Mouse (Mus musculus) lung, embryonic 16.5 days (tissue): ENCODE data around the gene Ucp3. TPM values are rescaled to one million over a fixed set of nuclear protein-coding genes. Genes with fewer than 3 reads are reported as not detected.

Experiments
- ATAC-seq: fragments of 200-750 bp; cut with Nextera tagmentation; 2 replicates; pipeline ENCODE4 v1.8.0; 2017; ENCODE audit warnings: low read depth, mild to moderate bottlenecking, moderate library complexity
- H3K27ac ChIP-seq: fragments of 300-500 bp; sonication (generic); 2 replicates; pipeline ENCODE4 v1.5.1; 2014; ENCODE audit warnings: mild to moderate bottlenecking, control low read depth, low read length
- H3K27me3 ChIP-seq: fragments of 300-500 bp; sonication (generic); 2 replicates; pipeline ENCODE4 v1.6.1; 2014; ENCODE audit warnings: low read depth, low read length, mixed read lengths; ENCODE audit not compliant: control insufficient read depth, insufficient read depth
- H3K36me3 ChIP-seq: fragments of 300-500 bp; sonication (generic); 2 replicates; pipeline ENCODE4 v1.6.1; 2014; ENCODE audit warnings: low read length; ENCODE audit not compliant: control insufficient read depth, insufficient read depth
- H3K4me1 ChIP-seq: fragments of 300-500 bp; sonication (generic); replicated peaks from 2 replicates; pipeline ENCODE4 v1.6.1; 2014; ENCODE audit warnings: low read length, mixed read lengths; ENCODE audit not compliant: control insufficient read depth, insufficient read depth
- H3K4me2 ChIP-seq: fragments of 300-500 bp; sonication (generic); 2 replicates; pipeline ENCODE4 v1.6.1; 2014; ENCODE audit warnings: low read depth, low read length, control low read depth
- H3K4me3 ChIP-seq: fragments of 300-500 bp; sonication (generic); 2 replicates; pipeline ENCODE4 v1.5.1; 2014; ENCODE audit warnings: mild to moderate bottlenecking, low read length, control low read depth
- H3K9ac ChIP-seq: fragments of 300-500 bp; sonication (generic); 2 replicates; pipeline ENCODE4 v1.6.1; 2014; ENCODE audit warnings: low read length, control low read depth
- H3K9me3 ChIP-seq: fragments of 300-500 bp; sonication (generic); 2 replicates; pipeline ENCODE4 v1.6.1; 2016; ENCODE audit warnings: low read length; ENCODE audit not compliant: control insufficient read depth
- WGBS: fragments of 180-500 bp; shearing (Covaris S2); extraction: QIAGEN DNeasy Blood & Tissue Kit; methylation state at CpG from one replicate; pipeline ENCODE4 v1.1.7; 2014; 5-methylcytosine and 5-hydroxymethylcytosine counted together
- polyA plus RNA-seq: library from polyadenylated mRNA; unstranded; fragments of >200 nt; fragmentation: Nextera tagmentation; extraction: Ambion mirVana; gene quantifications from 2 replicates; pipeline ENCODE4 v1.2.1, GENCODE M21; 2015

The Ucp3 gene
- polyA plus RNA-seq, 1 experiment from 2014 or later, result 0.09 TPM

- ATAC-seq, result no peak
- peaks cover 13% of the 10 kb centered on the region for H3K4me1 ChIP-seq
Observed at GRCm38 (mm10) chr7:100468761-100469160, 4.0 kb upstream of the Ucp3 start.

GRCm38 (mm10) chr7:100469502-100469901 is 3.3 kb upstream of the Ucp3 start:
- 92% methylated on average over 1 of the region's 1 CpGs for WGBS
- Histone ChIP-seq H3K4me2 (no peak overlapping the region), H3K27me3 (no peaks in the 10 kb centered on the region), H3K36me3 (peaks cover 6% of the 10 kb centered on the region; the same call in 1 of the 2 replicates), H3K4me3 (no peak overlapping the region), H3K9ac (no peak overlapping the region), H3K27ac (no peak overlapping the region), H3K4me1 (peaks cover 12% of the 10 kb centered on the region), H3K9me3 (no peaks in the 10 kb centered on the region)
- no peak for ATAC-seq

More at GRCm38 (mm10) chr7:100468761-100469160, 4.0 kb upstream of the Ucp3 start:
- WGBS, result 80% methylated on average over 6 of the region's 6 CpGs
- Histone ChIP-seq H3K9me3 (no peaks in the 10 kb centered on the region), H3K27me3 (no peaks in the 10 kb centered on the region), H3K27ac (no peak overlapping the region), H3K4me3 (no peak overlapping the region), H3K4me2 (no peak overlapping the region), H3K9ac (no peak overlapping the region), H3K36me3 (peaks cover 6% of the 10 kb centered on the region; the same call in 1 of the 2 replicates)

- Histone ChIP-seq H3K4me3 (no peak overlapping the region), H3K9me3 (no peaks in the 10 kb centered on the region), H3K27me3 (no peaks in the 10 kb centered on the region), H3K4me1 (peaks cover 5% of the 10 kb centered on the region; the same call in 1 of the 2 replicates), H3K36me3 (peaks cover 6% of the 10 kb centered on the region; the same call in 1 of the 2 replicates), H3K9ac (no peak overlapping the region), H3K4me2 (no peak overlapping the region), H3K27ac (no peak overlapping the region)
- no peak for ATAC-seq
- WGBS, result 86% methylated on average over 11 of the region's 11 CpGs
Observed at GRCm38 (mm10) chr7:100470796-100471406, 1.9 kb upstream of the Ucp3 start.

GRCm38 (mm10) chr7:100471407-100471797 is 1.4 kb upstream of the Ucp3 start:
- 95% methylated on average over 1 of the region's 1 CpGs for WGBS
- peaks cover 6% of the 10 kb centered on the region; the same call in 1 of the 2 replicates for H3K36me3 ChIP-seq
- H3K4me3 ChIP-seq, result no peak overlapping the region
- H3K27ac ChIP-seq, result no peak overlapping the region
- H3K4me1 ChIP-seq, result peaks cover 5% of the 10 kb centered on the region; the same call in 1 of the 2 replicates
- no peaks in the 10 kb centered on the region for H3K9me3 ChIP-seq
- no peak for ATAC-seq
- H3K4me2 ChIP-seq, result no peak overlapping the region
- no peaks in the 10 kb centered on the region for H3K27me3 ChIP-seq
- no peak overlapping the region for H3K9ac ChIP-seq

- Histone ChIP-seq H3K27ac (no peak overlapping the region), H3K4me2 (no peak overlapping the region), H3K9me3 (no peaks in the 10 kb centered on the region), H3K9ac (no peak overlapping the region), H3K27me3 (no peaks in the 10 kb centered on the region), H3K4me3 (no peak overlapping the region), H3K36me3 (peaks cover 6% of the 10 kb centered on the region; the same call in 1 of the 2 replicates), H3K4me1 (peaks cover 5% of the 10 kb centered on the region; the same call in 1 of the 2 replicates)
- WGBS, result 69% methylated on average over 9 of the region's 9 CpGs
- no peak for ATAC-seq
Observed at GRCm38 (mm10) chr7:100473846-100474454, 1.2 kb downstream of the Ucp3 start.

GRCm38 (mm10) chr7:100474680-100475079 is 1.9 kb downstream of the Ucp3 start:
- peak; percentile 68; the same call in 1 of the 2 replicates for ATAC-seq
- Histone ChIP-seq H3K27ac (0 out of 2 replicates have a peak overlapping the region, but pooled peaks have one; percentile 23), H3K9me3 (no peaks in the 10 kb centered on the region), H3K4me2 (no peak overlapping the region), H3K4me3 (no peak overlapping the region), H3K9ac (no peak overlapping the region), H3K4me1 (peaks cover 5% of the 10 kb centered on the region; the same call in 1 of the 2 replicates), H3K36me3 (peaks cover 6% of the 10 kb centered on the region; the same call in 1 of the 2 replicates), H3K27me3 (no peaks in the 10 kb centered on the region)
- WGBS, result 6% methylated on average over 1 of the region's 1 CpGs

- Histone ChIP-seq H3K9me3 (no peaks in the 10 kb centered on the region), H3K9ac (no peak overlapping the region), H3K27ac (no peak overlapping the region), H3K27me3 (no peaks in the 10 kb centered on the region), H3K4me1 (peaks cover 5% of the 10 kb centered on the region; the same call in 1 of the 2 replicates), H3K4me2 (no peak overlapping the region), H3K4me3 (no peak overlapping the region), H3K36me3 (no peaks in the 10 kb centered on the region)
- WGBS, result 73% methylated on average over 20 of the region's 20 CpGs
- no peak for ATAC-seq
Observed at GRCm38 (mm10) chr7:100479100-100479822, 6.5 kb downstream of the Ucp3 start.

GRCm38 (mm10) chr7:100479823-100480164 is 7.0 kb downstream of the Ucp3 start:
- no peaks in the 10 kb centered on the region for H3K27me3 ChIP-seq
- ATAC-seq, result no peak
- WGBS, result 63% methylated on average over 15 of the region's 15 CpGs
- H3K4me3 ChIP-seq, result no peak overlapping the region
- H3K4me1 ChIP-seq, result peaks cover 2% of the 10 kb centered on the region; the same call in 1 of the 2 replicates
- no peaks in the 10 kb centered on the region for H3K9me3 ChIP-seq
- no peak overlapping the region for H3K27ac ChIP-seq
- no peaks in the 10 kb centered on the region for H3K36me3 ChIP-seq
- no peak overlapping the region for H3K4me2 ChIP-seq
- H3K9ac ChIP-seq, result no peak overlapping the region

GRCm38 (mm10) chr7:100480175-100480574 is 7.4 kb downstream of the Ucp3 start:
- Histone ChIP-seq H3K9ac (no peak overlapping the region), H3K4me2 (no peak overlapping the region), H3K4me3 (no peak overlapping the region), H3K27me3 (no peaks in the 10 kb centered on the region), H3K27ac (no peak overlapping the region), H3K9me3 (no peaks in the 10 kb centered on the region), H3K36me3 (no peaks in the 10 kb centered on the region), H3K4me1 (no peaks in the 10 kb centered on the region)
- 69% methylated on average over 17 of the region's 17 CpGs for WGBS
- no peak for ATAC-seq
